Mouse (Mus musculus): ENCODE measurements around the gene Slc9c1.

Slc9c1 gene

GRCm38 (mm10) chr16:45625342-45625741, 90.2 kb downstream of the Slc9c1 start:
- DNase-seq (ENCODE audit: low spot score) = no peak

GRCm38 (mm10) chr16:45629497-45630105, 94.5 kb downstream of the Slc9c1 start:
- DNase-seq (ENCODE audit: low spot score) = no peak

- DNase-seq (ENCODE audit: low spot score) = peak; percentile 83
Measured at GRCm38 (mm10) chr16:45630347-45630960, 95.3 kb downstream of the Slc9c1 start.

GRCm38 (mm10) chr16:45632420-45632819, 97.3 kb downstream of the Slc9c1 start:
- DNase-seq (ENCODE audit: low spot score) = no peak

- no peak for DNase-seq (ENCODE audit: low spot score)
Measured at GRCm38 (mm10) chr16:45635826-45636225, 100.7 kb downstream of the Slc9c1 start.

GRCm38 (mm10) chr16:45640070-45640762, 105.1 kb downstream of the Slc9c1 start:
- no peak for DNase-seq (ENCODE audit: low spot score)

GRCm38 (mm10) chr16:45641301-45641700, 106.2 kb downstream of the Slc9c1 start:
- no peak for DNase-seq (ENCODE audit: low spot score)

- DNase-seq (ENCODE audit: low spot score) = no peak
Measured at GRCm38 (mm10) chr16:45643944-45644343, 108.8 kb downstream of the Slc9c1 start.

- no peak for DNase-seq (ENCODE audit: low spot score)
Measured at GRCm38 (mm10) chr16:45644380-45644779, 109.3 kb downstream of the Slc9c1 start.

GRCm38 (mm10) chr16:45651497-45651896, 116.4 kb downstream of the Slc9c1 start:
- no peak for DNase-seq (ENCODE audit: low spot score)

- no peak for DNase-seq (ENCODE audit: low spot score)
Measured at GRCm38 (mm10) chr16:45653009-45653933, 118.2 kb downstream of the Slc9c1 start.

GRCm38 (mm10) chr16:45653934-45654332, 118.8 kb downstream of the Slc9c1 start, which contains the start of gene BC016579:
Gene BC016579 (minus strand): TSS chr16:45654068.
- no peak for DNase-seq (ENCODE audit: low spot score)

- DNase-seq (ENCODE audit: low spot score) = no peak
Measured at GRCm38 (mm10) chr16:45654465-45654864, 119.4 kb downstream of the Slc9c1 start.
